Mouse (Mus musculus) activated CD4-positive, CD25-positive, alpha-beta regulatory T cell, adult 4 months (primary cell): ENCODE data around the gene Wdr24. TPM values are rescaled to one million over a fixed set of nuclear protein-coding genes. Genes with fewer than 3 reads are reported as not detected.

Experiments used
- ATAC-seq: one replicate; pipeline ENCODE4 v1.8.0; 2017
- polyA plus RNA-seq, 2 experiments: library from polyadenylated mRNA; unstranded; fragments of 100-300 nt; shearing (Covaris generic); gene quantifications; one replicate each; pipeline ENCODE4 v1.2.1; 2017

The Wdr24 gene
- polyA plus RNA-seq, 2 experiments from 2014 or later: 11.9 to 17.9 TPM

GRCm38 (mm10) chr17:25808028-25808427 lies 15.4 kb upstream of the Wdr24 start:
- ATAC-seq: no peak

- no peak for ATAC-seq
These were observed 14.4 kb upstream of the Wdr24 start, which contains the start of gene Fbxl16 for GRCm38 (mm10) chr17:25808789-25809605. Gene Fbxl16, plus strand, starts transcription at chr17:25809085.

GRCm38 (mm10) chr17:25809606-25810340 lies 13.7 kb upstream of the Wdr24 start:
- no peak for ATAC-seq

- no peak for ATAC-seq
These were observed 12.5 kb upstream of the Wdr24 start for GRCm38 (mm10) chr17:25810890-25811289.

GRCm38 (mm10) chr17:25813471-25813870 lies 10.0 kb upstream of the Wdr24 start:
- peak; percentile 43 for ATAC-seq

- ATAC-seq: no peak
These were observed 5.8 kb upstream of the Wdr24 start for GRCm38 (mm10) chr17:25817662-25818061.

- no peak for ATAC-seq
These were observed 4.3 kb upstream of the Wdr24 start for GRCm38 (mm10) chr17:25818851-25819780.

GRCm38 (mm10) chr17:25824362-25825142 lies 1.1 kb downstream of the Wdr24 start:
- ATAC-seq: no peak

- ATAC-seq: no peak
These were observed 1.9 kb downstream of the Wdr24 start for GRCm38 (mm10) chr17:25825311-25825710.

GRCm38 (mm10) chr17:25825984-25826570 lies 2.6 kb downstream of the Wdr24 start:
- ATAC-seq: no peak

- ATAC-seq: no peak
These were observed 3.6 kb downstream of the Wdr24 start for GRCm38 (mm10) chr17:25827011-25827410.

GRCm38 (mm10) chr17:25827546-25828222 lies 4.3 kb downstream of the Wdr24 start:
- no peak for ATAC-seq

- ATAC-seq: no peak
These were observed 4.8 kb downstream of the Wdr24 start for GRCm38 (mm10) chr17:25828223-25828594.

- peak; percentile 55 for ATAC-seq
These were observed 5.5 kb downstream of the Wdr24 start, which contains the start of gene Jmjd8 for GRCm38 (mm10) chr17:25828712-25829557. Gene Jmjd8, plus strand, starts transcription at chr17:25828867.

GRCm38 (mm10) chr17:25829558-25830017 lies 6.2 kb downstream of the Wdr24 start:
- no peak for ATAC-seq

GRCm38 (mm10) chr17:25830200-25830753 lies 6.8 kb downstream of the Wdr24 start:
- no peak for ATAC-seq

GRCm38 (mm10) chr17:25830806-25831431 lies 7.5 kb downstream of the Wdr24 start:
- ATAC-seq: no peak

GRCm38 (mm10) chr17:25831451-25832281 lies 8.2 kb downstream of the Wdr24 start:
- no peak for ATAC-seq
